Mouse (Mus musculus) megakaryocyte progenitor cell, adult 5-6 weeks (primary cell): ENCODE measurements around the gene Ugdh. TPM values are rescaled to one million over a fixed set of nuclear protein-coding genes. Genes with fewer than 3 reads are reported as not detected.

Experiments
- total RNA-seq, 2 experiments: library from RNA; stranded (forward) in 1 of 2; stranded (reverse) in 1 of 2; fragments of 157-497, 149-512 nt in 1 of 2; fragments of 200-1000 nt in 1 of 2; gene quantifications; 2 replicates each; pipeline versions ENCODE4 v1.2.3 to v1.2.4; 2015 to 2017

The Ugdh gene
- total RNA-seq, 2 experiments from 2014 or later = 48.0 to 80.5 TPM

Other genes with a start within 250 kb of the Ugdh start
- gene Wdr19, start 236.3 kb downstream of the Ugdh start, total RNA-seq (2015) = 1.4 and 1.8 TPM in 2 replicates
- 1.7 and 5.0 TPM in 2 replicates for gene Wdr19, start 236.3 kb downstream of the Ugdh start, total RNA-seq (2017)
- 64.9 and 65.7 TPM in 2 replicates for gene Rfc1, start 100.3 kb downstream of the Ugdh start, total RNA-seq (2015)
- gene Rfc1, start 100.3 kb downstream of the Ugdh start, total RNA-seq (2017) = 88.2 and 140 TPM in 2 replicates
- gene Klb, start 87.6 kb downstream of the Ugdh start, total RNA-seq (2015) = not detected in 2 replicates
- gene Klb, start 87.6 kb downstream of the Ugdh start, total RNA-seq (2017) = not detected in 2 replicates
- gene Rpl9, start 44.5 kb downstream of the Ugdh start, total RNA-seq (2015) = 3,199 and 3,213 TPM in 2 replicates
- 2,045 and 2,310 TPM in 2 replicates for gene Rpl9, start 44.5 kb downstream of the Ugdh start, total RNA-seq (2017)
- gene Lias, start 44.5 kb downstream of the Ugdh start, total RNA-seq (2015) = 33.3 and 41.2 TPM in 2 replicates
- gene Lias, start 44.5 kb downstream of the Ugdh start, total RNA-seq (2017) = 45.2 and 46.5 TPM in 2 replicates
- gene Gm43552, start 56.9 kb upstream of the Ugdh start, total RNA-seq (2015) = not detected in 2 replicates
- not detected in 2 replicates for gene Gm43552, start 56.9 kb upstream of the Ugdh start, total RNA-seq (2017)
- 142 and 144 TPM in 2 replicates for gene Smim14, start 101.2 kb upstream of the Ugdh start, total RNA-seq (2015)
- gene Smim14, start 101.2 kb upstream of the Ugdh start, total RNA-seq (2017) = 83.0 and 86.5 TPM in 2 replicates
- gene Ube2k, start 101.3 kb upstream of the Ugdh start, total RNA-seq (2015) = 150 TPM in 2 replicates
- gene Ube2k, start 101.3 kb upstream of the Ugdh start, total RNA-seq (2017) = 32.9 and 45.7 TPM in 2 replicates